Mouse (Mus musculus): ENCODE data around the gene AI837181.

AI837181 gene

GRCm38 (mm10) chr19:5428083-5428482 is 3.1 kb downstream of the AI837181 start:
- TF ChIP-seq GATA4 (IDR thresholded peaks at IDR 0.05; ENCODE audit: insufficient replicate concordance, low read length) = no peak

GRCm38 (mm10) chr19:5429219-5429618 is 4.3 kb downstream of the AI837181 start:
- no peak for TF ChIP-seq GATA4 (IDR thresholded peaks at IDR 0.05; ENCODE audit: insufficient replicate concordance, low read length)

GRCm38 (mm10) chr19:5429806-5430205 is 4.9 kb downstream of the AI837181 start:
- TF ChIP-seq GATA4 (IDR thresholded peaks at IDR 0.05; ENCODE audit: insufficient replicate concordance, low read length) = no peak

- TF ChIP-seq GATA4 (IDR thresholded peaks at IDR 0.05; ENCODE audit: insufficient replicate concordance, low read length) = no peak
Measured at GRCm38 (mm10) chr19:5430408-5430807, 5.5 kb downstream of the AI837181 start.

GRCm38 (mm10) chr19:5431911-5432464 is 7.0 kb downstream of the AI837181 start:
- TF ChIP-seq GATA4 (IDR thresholded peaks at IDR 0.05; ENCODE audit: insufficient replicate concordance, low read length) = no peak

GRCm38 (mm10) chr19:5432992-5433852 is 8.3 kb downstream of the AI837181 start:
- TF ChIP-seq GATA4 (IDR thresholded peaks at IDR 0.05; ENCODE audit: insufficient replicate concordance, low read length) = no peak

- no peak for TF ChIP-seq GATA4 (IDR thresholded peaks at IDR 0.05; ENCODE audit: insufficient replicate concordance, low read length)
Measured at GRCm38 (mm10) chr19:5433951-5434350, 9.0 kb downstream of the AI837181 start.

GRCm38 (mm10) chr19:5444371-5444908 is 19.5 kb downstream of the AI837181 start:
- no peak for TF ChIP-seq GATA4 (IDR thresholded peaks at IDR 0.05; ENCODE audit: insufficient replicate concordance, low read length)

GRCm38 (mm10) chr19:5444954-5445353 is 20.0 kb downstream of the AI837181 start:
- no peak for TF ChIP-seq GATA4 (IDR thresholded peaks at IDR 0.05; ENCODE audit: insufficient replicate concordance, low read length)

- no peak for TF ChIP-seq GATA4 (IDR thresholded peaks at IDR 0.05; ENCODE audit: insufficient replicate concordance, low read length)
Measured at GRCm38 (mm10) chr19:5445747-5446146, 20.8 kb downstream of the AI837181 start.

- no peak for TF ChIP-seq GATA4 (IDR thresholded peaks at IDR 0.05; ENCODE audit: insufficient replicate concordance, low read length)
Measured at GRCm38 (mm10) chr19:5447515-5448353, 22.8 kb downstream of the AI837181 start, which contains the start of gene Fosl1. TSS of gene Fosl1 (plus strand) at chr19:5447547.

GRCm38 (mm10) chr19:5448354-5449150 is 23.6 kb downstream of the AI837181 start:
- TF ChIP-seq GATA4 (IDR thresholded peaks at IDR 0.05; ENCODE audit: insufficient replicate concordance, low read length) = no peak

GRCm38 (mm10) chr19:5449673-5450072 is 24.7 kb downstream of the AI837181 start:
- no peak for TF ChIP-seq GATA4 (IDR thresholded peaks at IDR 0.05; ENCODE audit: insufficient replicate concordance, low read length)

GRCm38 (mm10) chr19:5451766-5452165 is 26.8 kb downstream of the AI837181 start:
- TF ChIP-seq GATA4 (IDR thresholded peaks at IDR 0.05; ENCODE audit: insufficient replicate concordance, low read length) = no peak

Data from liver, adult (tissue).